Mouse (Mus musculus) brain, embryonic 18.5 days (tissue): ENCODE measurements around the gene Hbq1a.

Source experiments
- DNase-seq: peaks from one replicate; pipeline ENCODE4 v3.0.0-alpha.2; 2012; ENCODE audit warnings: low read depth, low spot score

The Hbq1a gene

GRCm38 (mm10) chr11:32321196-32321565 is 21.3 kb downstream of the Hbq1a start:
- DNase-seq: no peak

- DNase-seq: no peak
Observed at GRCm38 (mm10) chr11:32324609-32325008, 24.7 kb downstream of the Hbq1a start.

- DNase-seq: no peak
Observed at GRCm38 (mm10) chr11:32331075-32331474, 31.2 kb downstream of the Hbq1a start.

DNA sequence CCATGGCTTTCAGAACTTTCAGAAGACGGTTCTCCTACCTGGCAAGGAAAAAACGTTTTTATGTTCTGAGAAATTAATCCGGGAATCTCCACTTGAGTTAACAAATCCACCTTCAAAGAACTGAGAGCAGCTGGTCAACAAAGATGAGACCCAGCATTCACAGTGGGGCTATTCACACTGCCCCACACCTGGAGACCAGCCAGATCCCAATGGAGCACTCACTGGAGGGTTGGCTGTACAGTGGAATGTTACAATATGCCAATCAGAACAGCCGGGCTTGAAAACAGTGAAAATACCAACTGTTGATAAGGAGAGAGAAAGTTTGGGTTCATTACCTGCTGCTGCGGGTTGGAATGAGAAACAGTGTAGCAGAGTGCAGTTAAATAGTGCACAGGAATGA is 32.0 kb downstream of the Hbq1a start:
- DNase-seq: no peak

DNA sequence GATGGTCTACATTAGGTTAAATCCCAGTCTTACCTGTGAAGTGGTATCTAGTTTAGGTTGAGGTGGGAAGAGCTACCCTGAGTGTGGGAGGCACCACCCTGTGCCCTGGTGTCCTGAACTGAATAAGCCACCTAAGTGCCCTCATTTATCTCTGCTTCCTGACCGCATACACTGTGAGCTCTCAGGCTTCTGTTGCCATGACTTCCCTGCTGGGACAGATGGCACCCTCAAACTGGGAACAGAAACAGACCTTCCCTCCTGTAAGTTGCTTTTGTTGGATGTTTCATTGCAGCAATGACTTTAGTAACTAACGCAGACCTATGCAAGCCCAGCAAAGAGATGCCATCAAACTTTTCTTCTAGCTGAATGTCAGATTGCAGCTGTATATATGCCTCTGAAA is 33.4 kb downstream of the Hbq1a start:
- DNase-seq: no peak

GRCm38 (mm10) chr11:32336435-32336907 is 36.6 kb downstream of the Hbq1a start:
- no peak for DNase-seq

DNA sequence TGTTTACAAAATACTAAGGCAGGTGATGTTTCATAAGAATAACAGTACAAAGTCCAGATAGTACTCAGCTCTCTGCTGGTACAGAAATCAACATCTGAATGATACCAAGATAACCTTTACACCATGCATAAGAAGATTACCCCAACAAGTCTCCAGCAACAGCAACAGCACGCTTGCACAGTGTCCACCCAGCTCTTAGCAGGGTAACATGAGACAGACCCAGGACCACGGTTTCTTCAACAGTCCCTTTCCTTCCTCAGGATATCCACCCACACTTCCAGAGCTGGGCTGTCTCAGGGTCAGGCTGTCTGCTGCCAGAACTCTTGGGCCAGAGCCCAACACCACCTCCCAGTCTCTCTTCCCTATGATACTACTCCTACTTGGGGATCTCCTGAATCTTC is 39.3 kb downstream of the Hbq1a start:
- DNase-seq: no peak

GRCm38 (mm10) chr11:32340476-32341473 is 40.9 kb downstream of the Hbq1a start:
- DNase-seq: no peak

DNA sequence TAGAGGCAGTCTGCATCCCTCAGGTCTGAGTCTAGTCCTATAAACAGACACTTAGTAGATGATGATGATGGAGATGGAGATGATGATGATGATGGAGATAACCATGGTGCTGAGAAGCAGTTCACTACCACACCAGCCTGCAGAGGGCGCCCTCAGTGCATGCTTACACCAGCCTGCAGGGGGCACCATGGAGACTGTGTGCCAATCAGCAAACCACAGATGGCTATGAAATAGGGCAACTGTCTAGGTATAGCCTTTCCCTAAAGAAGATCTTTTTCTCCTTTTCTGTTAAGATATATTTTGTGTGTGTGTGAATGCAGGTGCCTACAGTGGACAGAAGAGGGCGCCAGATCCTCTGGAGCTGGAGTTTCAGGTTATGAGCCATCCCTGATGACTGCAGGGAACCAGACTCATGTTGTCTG is 42.9 kb downstream of the Hbq1a start:
- DNase-seq: no peak

DNA sequence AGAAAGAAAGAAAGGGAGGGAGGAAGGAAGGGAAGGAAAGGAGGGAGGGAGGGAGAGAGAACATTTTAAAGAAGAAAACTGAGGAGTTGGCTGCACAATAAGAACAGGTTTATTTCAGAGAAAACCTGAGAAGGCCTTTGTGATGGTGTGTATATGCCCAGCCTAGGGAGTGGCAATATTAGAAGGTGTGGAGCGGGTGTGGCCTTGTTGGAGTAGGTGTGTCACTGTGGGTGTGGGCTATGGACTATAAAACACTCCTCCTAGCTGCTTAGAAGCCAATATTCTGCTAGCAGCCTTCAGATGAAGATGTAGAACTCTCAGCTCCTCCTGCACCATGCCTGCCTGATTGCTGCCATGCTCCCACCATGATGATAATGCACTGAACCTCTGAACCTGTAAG is 43.5 kb downstream of the Hbq1a start:
- no peak for DNase-seq

DNA sequence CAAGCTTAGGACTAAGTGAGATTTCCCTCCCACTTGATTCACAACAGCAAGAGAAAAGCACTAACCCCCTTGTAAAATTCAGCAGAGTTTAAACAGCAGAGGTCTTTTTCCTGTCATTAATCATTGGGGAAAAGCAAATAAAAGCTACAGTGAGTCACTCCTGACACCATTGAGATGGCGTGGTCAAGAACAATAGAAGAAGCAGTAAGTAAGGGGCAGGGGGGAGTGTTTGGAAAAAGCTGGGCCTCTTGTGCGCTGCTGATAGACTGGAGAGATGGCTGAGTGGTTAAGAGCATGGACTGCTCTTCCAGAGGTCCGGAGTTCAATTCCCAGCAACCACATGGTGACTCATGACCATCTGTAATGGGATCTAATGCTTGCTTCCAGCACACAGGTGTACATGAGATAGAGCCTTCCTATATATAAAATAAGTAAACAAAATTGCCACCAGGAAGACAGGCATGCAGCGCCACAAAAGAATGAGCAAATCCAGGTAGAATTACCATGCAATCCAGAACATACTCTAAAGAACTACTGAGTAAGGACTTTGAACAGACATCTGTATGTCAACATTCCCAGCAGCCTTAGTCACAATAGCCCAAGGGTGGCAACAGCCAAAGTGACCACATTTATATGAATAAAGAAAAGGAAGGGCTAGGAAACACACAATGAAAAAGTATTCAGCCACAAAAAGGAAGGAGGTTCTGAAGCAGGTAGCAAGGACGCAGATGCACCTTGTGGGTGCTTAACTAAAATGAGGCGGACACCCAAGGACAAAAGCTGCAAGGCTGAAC is 45.8 kb downstream of the Hbq1a start:
- no peak for DNase-seq

DNA sequence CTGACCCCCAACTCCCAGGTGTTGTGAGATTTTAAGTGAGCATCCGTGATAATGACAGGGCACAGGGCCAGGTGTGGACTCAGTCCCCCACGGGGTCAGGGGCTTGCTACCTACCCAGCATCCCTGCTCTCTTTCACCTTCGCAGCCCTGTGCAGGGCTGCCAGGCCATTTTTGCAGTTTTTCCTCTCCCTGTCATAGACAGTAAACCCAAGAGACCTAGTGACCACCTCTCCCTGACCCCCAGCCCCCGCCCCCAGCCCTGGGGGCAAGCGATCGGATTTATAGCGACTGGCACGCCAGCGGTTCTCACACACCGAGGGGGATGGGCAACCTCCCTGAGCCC is 47.4 kb downstream of the Hbq1a start:
- no peak for DNase-seq

GRCm38 (mm10) chr11:32347607-32348432 is 48.0 kb downstream of the Hbq1a start, which contains the start of gene Sh3pxd2b:
Gene Sh3pxd2b (plus strand): TSS chr11:32347820.
- no peak for DNase-seq

GRCm38 (mm10) chr11:32348433-32349283 is 48.8 kb downstream of the Hbq1a start:
- no peak for DNase-seq

GRCm38 (mm10) chr11:32349284-32349953 is 49.5 kb downstream of the Hbq1a start:
- DNase-seq: no peak
